Mouse (Mus musculus): ENCODE data around the gene Dvl3. TPM values are rescaled to one million over a fixed set of nuclear protein-coding genes. Genes with fewer than 3 reads are reported as not detected.

Dvl3 gene
- total and polyA plus RNA-seq, 3 experiments = 4.1 to 20.5 TPM; not detected in 1

DNA sequence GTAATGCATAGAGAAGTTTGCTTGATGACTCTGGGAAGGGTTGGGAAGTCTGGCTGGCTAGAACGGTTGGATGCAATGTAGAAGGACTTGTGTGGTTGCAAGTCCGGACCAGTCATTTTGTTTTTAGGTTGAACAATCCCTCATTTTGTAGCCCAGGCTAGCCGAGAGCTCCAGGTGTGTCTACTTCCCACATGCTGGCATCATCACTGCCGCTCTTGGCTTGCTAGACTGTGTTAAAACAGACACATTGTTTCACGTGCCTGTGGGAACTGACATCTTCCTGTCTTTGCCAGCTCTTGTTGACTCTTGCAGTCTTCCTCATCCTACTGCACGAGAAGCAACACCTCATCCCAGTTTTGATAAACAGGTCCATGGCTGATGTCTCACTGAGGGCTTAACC lies 38.2 kb downstream of the Dvl3 start:
- Histone ChIP-seq H3K36me3 (ENCODE audit: control insufficient read depth in 1 of 2, insufficient read depth in 2 of 2, low read length in 2 of 2) (peaks cover 0 to 21% of the 10 kb centered on the region in 2 experiments; a peak in 2 of 4 replicates), H3K4me3 (ENCODE audit: control insufficient read depth in 1 of 2, insufficient read depth in 1 of 2, low read depth in 2 of 2, low read length in 2 of 2) (no peak overlapping the region), H3K79me2 (ENCODE audit: control insufficient read depth, insufficient read depth, low read length, poor library complexity) (0 out of 2 replicates have a peak, but pooled peaks cover under 1% of the 10 kb centered on the region), H3K9me3 (replicated peaks; ENCODE audit: insufficient read depth, low read length) (no peaks in the 10 kb centered on the region), H3K27me3 (ENCODE audit: control insufficient read depth in 1 of 2, insufficient read depth in 2 of 2, low read length in 2 of 2) (no peaks in the 10 kb centered on the region), H3K4me1 (ENCODE audit: control insufficient read depth in 1 of 2, insufficient read depth in 2 of 2, low read length in 2 of 2) (no peaks in the 10 kb centered on the region), H3K27ac (ENCODE audit: control insufficient read depth, low read depth, low read length) (no peak overlapping the region), H3K9ac (ENCODE audit: control insufficient read depth, low read depth, low read length, poor library complexity, severe bottlenecking) (no peak overlapping the region)
- no peak for DNase-seq (ENCODE audit: low read depth, low spot score)
- TF ChIP-seq CHD2 (IDR thresholded peaks at IDR 0.05; ENCODE audit: low read length) (no peak), E2F4 (IDR thresholded peaks at IDR 0.05; ENCODE audit: borderline replicate concordance, low read depth, low read length) (no peak), ETS1 (IDR thresholded peaks at IDR 0.05; ENCODE audit: low read depth, low read length) (no peak), EP300 (IDR thresholded peaks at IDR 0.05; ENCODE audit: low read depth in 1 of 2, low read length in 2 of 2) (no peak), ZMIZ1 (IDR thresholded peaks at IDR 0.05; ENCODE audit: low read depth, low read length) (no peak), MAZ (IDR thresholded peaks at IDR 0.05; ENCODE audit: low read depth, low read length) (no peak), ZNF384 (IDR thresholded peaks at IDR 0.05; ENCODE audit: low read depth, low read length) (no peak)

DNA sequence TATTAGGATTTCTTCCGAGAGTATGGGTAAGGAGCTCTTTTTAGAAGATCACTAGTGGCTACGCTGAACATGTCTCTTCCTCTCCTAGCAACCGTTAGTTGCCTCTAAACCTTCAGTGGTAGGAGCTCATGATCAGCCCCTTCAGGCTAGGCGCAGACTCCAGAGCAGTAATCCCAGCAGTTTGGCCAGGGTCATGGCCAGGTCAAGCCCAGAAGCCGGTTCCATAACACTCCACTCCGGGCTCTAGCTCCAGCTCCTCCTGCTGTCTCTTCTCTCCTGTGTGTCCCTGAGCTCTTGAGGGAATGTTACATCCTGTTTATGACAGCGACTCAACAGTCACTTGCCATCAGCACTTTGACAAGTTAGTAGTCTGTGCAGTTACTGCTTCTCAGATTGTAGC lies 40.6 kb downstream of the Dvl3 start:
- Histone ChIP-seq H3K27me3 (ENCODE audit: control insufficient read depth in 1 of 2, insufficient read depth in 2 of 2, low read length in 2 of 2) (no peaks in the 10 kb centered on the region), H3K4me1 (ENCODE audit: control insufficient read depth in 1 of 2, insufficient read depth in 2 of 2, low read length in 2 of 2) (no peaks in the 10 kb centered on the region), H3K9me3 (replicated peaks; ENCODE audit: insufficient read depth, low read length) (no peaks in the 10 kb centered on the region), H3K36me3 (ENCODE audit: control insufficient read depth in 1 of 2, insufficient read depth in 2 of 2, low read length in 2 of 2) (peaks cover 0 to 21% of the 10 kb centered on the region in 2 experiments; a peak in 2 of 4 replicates), H3K4me3 (ENCODE audit: control insufficient read depth in 1 of 2, insufficient read depth in 1 of 2, low read depth in 2 of 2, low read length in 2 of 2) (no peak overlapping the region), H3K27ac (ENCODE audit: control insufficient read depth, low read depth, low read length) (no peak overlapping the region), H3K9ac (ENCODE audit: control insufficient read depth, low read depth, low read length, poor library complexity, severe bottlenecking) (no peak overlapping the region), H3K79me2 (ENCODE audit: control insufficient read depth, insufficient read depth, low read length, poor library complexity) (no peaks in the 10 kb centered on the region)
- DNase-seq (ENCODE audit: low read depth, low spot score) = no peak
- TF ChIP-seq SMC3 (IDR thresholded peaks at IDR 0.05; ENCODE audit: low read depth, low read length) (no peak), MAZ (IDR thresholded peaks at IDR 0.05; ENCODE audit: low read depth, low read length) (no peak), POLR2AphosphoS5 (IDR thresholded peaks at IDR 0.05; ENCODE audit: borderline replicate concordance, low read depth, low read length) (no peak), SIN3A (IDR thresholded peaks at IDR 0.05; ENCODE audit: low read length) (no peak), ZNF384 (IDR thresholded peaks at IDR 0.05; ENCODE audit: low read depth, low read length) (no peak), MXI1 (IDR thresholded peaks at IDR 0.05; ENCODE audit: low read depth, low read length) (no peak), POLR2A (IDR thresholded peaks at IDR 0.05; ENCODE audit: control insufficient read depth in 1 of 2, insufficient read depth in 1 of 2, low read depth in 1 of 2, low read length in 2 of 2, poor library complexity in 1 of 2) (no peak), E2F4 (IDR thresholded peaks at IDR 0.05; ENCODE audit: borderline replicate concordance, low read depth, low read length) (no peak), JUND (IDR thresholded peaks at IDR 0.05; ENCODE audit: low read depth, low read length) (no peak), ZKSCAN1 (IDR thresholded peaks at IDR 0.05; ENCODE audit: low read depth, low read length) (no peak), ETS1 (IDR thresholded peaks at IDR 0.05; ENCODE audit: low read depth, low read length) (no peak), USF1 (IDR thresholded peaks at IDR 0.05; ENCODE audit: low read depth, low read length) (no peak), EP300 (IDR thresholded peaks at IDR 0.05; ENCODE audit: low read depth in 1 of 2, low read length in 2 of 2) (no peak), USF2 (IDR thresholded peaks at IDR 0.05; ENCODE audit: borderline replicate concordance in 1 of 2, insufficient read depth in 1 of 2, low read depth in 1 of 2, low read length in 2 of 2) (no peak), MEF2A (IDR thresholded peaks at IDR 0.05; ENCODE audit: extremely low read depth, insufficient replicate concordance, low read depth, low read length, poor library complexity, severe bottlenecking) (no peak), KAT2A (conservative IDR thresholded peaks at IDR 0.05; ENCODE audit: low read depth, low read length) (no peak), GABPA (IDR thresholded peaks at IDR 0.05; ENCODE audit: low read depth, low read length) (no peak), ZC3H11A (IDR thresholded peaks at IDR 0.05; ENCODE audit: low read depth, low read length) (no peak)

Data from MEL (cell line).